Mouse (Mus musculus): ENCODE measurements at regions not wholly inside any gene's neighbourhood (a gene's known extent, or its start where the extent isn't known, plus 50 kb on each side); places are given as distances from the start of the nearest gene placed in this dataset.

GRCm38 (mm10) chr17:52062096-52062665 is 229.1 kb upstream of the Satb1 start:
- H3K27ac ChIP-seq (ENCODE audit: low read depth, low read length) = no peak overlapping the region
- H3K36me3 ChIP-seq (ENCODE audit: insufficient read depth) = no peaks in the 10 kb centered on the region
- DNase-seq = no peak
- no peak overlapping the region for H3K4me3 ChIP-seq (ENCODE audit: low read depth, low read length)
- no peak overlapping the region for H3K9ac ChIP-seq
- no peak for TF ChIP-seq CTCF (IDR thresholded peaks at IDR 0.05; ENCODE audit: low read depth)
- 82% methylated on average over 11 of the region's 11 CpGs for WGBS
- no peak overlapping the region for H3K4me2 ChIP-seq (ENCODE audit: low read depth)
- H3K27me3 ChIP-seq (ENCODE audit: insufficient read depth, low read length) = no peaks in the 10 kb centered on the region
- ATAC-seq = no peak
- no peaks in the 10 kb centered on the region for H3K9me3 ChIP-seq (ENCODE audit: low read length)
- no peaks in the 10 kb centered on the region for H3K4me1 ChIP-seq (ENCODE audit: insufficient read depth)

DNA sequence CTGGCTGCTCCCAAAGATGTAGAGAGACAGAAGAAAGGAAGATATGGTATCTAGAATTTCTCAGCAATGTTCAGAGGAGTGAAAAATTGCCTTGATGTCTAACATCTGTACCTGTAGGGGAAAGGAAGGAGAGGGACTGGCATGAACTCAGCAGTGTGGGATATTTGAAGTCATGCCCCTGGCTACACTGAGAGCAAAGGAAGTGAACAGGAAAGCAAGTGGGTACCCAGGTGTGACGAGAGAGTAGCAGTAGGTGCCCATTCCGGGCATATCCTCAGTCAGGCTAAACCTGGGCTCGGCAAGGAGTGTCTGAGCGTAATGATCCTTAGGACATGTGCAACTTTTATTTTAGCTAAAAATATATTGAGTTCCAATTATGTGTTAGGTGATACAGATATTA is 203.4 kb upstream of the Satb1 start:
- Histone ChIP-seq H3K4me3 (ENCODE audit: low read depth, low read length) (no peak overlapping the region), H3K9me3 (ENCODE audit: low read length) (no peaks in the 10 kb centered on the region), H3K36me3 (ENCODE audit: insufficient read depth) (no peaks in the 10 kb centered on the region), H3K4me2 (ENCODE audit: low read depth) (no peak overlapping the region), H3K4me1 (ENCODE audit: insufficient read depth) (no peaks in the 10 kb centered on the region), H3K27me3 (ENCODE audit: insufficient read depth, low read length) (no peaks in the 10 kb centered on the region), H3K9ac (no peak overlapping the region), H3K27ac (ENCODE audit: low read depth, low read length) (no peak overlapping the region)
- TF ChIP-seq CTCF (IDR thresholded peaks at IDR 0.05; ENCODE audit: low read depth) = no peak
- DNase-seq (no peak), ATAC-seq (no peak)
- 90% methylated on average over 4 of the region's 4 CpGs for WGBS

GRCm38 (mm10) chr17:52031079-52031478 is 198.0 kb upstream of the Satb1 start:
- WGBS = 96% methylated on average over 8 of the region's 8 CpGs
- Histone ChIP-seq H3K27me3 (ENCODE audit: insufficient read depth, low read length) (no peaks in the 10 kb centered on the region), H3K4me3 (ENCODE audit: low read depth, low read length) (no peak overlapping the region), H3K27ac (ENCODE audit: low read depth, low read length) (no peak overlapping the region), H3K36me3 (ENCODE audit: insufficient read depth) (no peaks in the 10 kb centered on the region), H3K4me1 (ENCODE audit: insufficient read depth) (no peaks in the 10 kb centered on the region), H3K9ac (no peak overlapping the region), H3K9me3 (ENCODE audit: low read length) (no peaks in the 10 kb centered on the region), H3K4me2 (ENCODE audit: low read depth) (no peak overlapping the region)
- ATAC-seq (no peak), DNase-seq (no peak)
- no peak for TF ChIP-seq CTCF (IDR thresholded peaks at IDR 0.05; ENCODE audit: low read depth)

GRCm38 (mm10) chr17:51986920-51987319 is 153.8 kb upstream of the Satb1 start:
- Histone ChIP-seq H3K9me3 (ENCODE audit: low read length) (no peaks in the 10 kb centered on the region), H3K4me3 (ENCODE audit: low read depth, low read length) (no peak overlapping the region), H3K27me3 (ENCODE audit: insufficient read depth, low read length) (no peaks in the 10 kb centered on the region), H3K4me2 (ENCODE audit: low read depth) (no peak overlapping the region), H3K4me1 (ENCODE audit: insufficient read depth) (no peaks in the 10 kb centered on the region), H3K27ac (ENCODE audit: low read depth, low read length) (no peak overlapping the region), H3K36me3 (ENCODE audit: insufficient read depth) (no peaks in the 10 kb centered on the region), H3K9ac (no peak overlapping the region)
- no peak for TF ChIP-seq CTCF (IDR thresholded peaks at IDR 0.05; ENCODE audit: low read depth)
- WGBS = 38% methylated on average over 8 of the region's 8 CpGs
- DNase-seq = no peak
- ATAC-seq = no peak

DNA sequence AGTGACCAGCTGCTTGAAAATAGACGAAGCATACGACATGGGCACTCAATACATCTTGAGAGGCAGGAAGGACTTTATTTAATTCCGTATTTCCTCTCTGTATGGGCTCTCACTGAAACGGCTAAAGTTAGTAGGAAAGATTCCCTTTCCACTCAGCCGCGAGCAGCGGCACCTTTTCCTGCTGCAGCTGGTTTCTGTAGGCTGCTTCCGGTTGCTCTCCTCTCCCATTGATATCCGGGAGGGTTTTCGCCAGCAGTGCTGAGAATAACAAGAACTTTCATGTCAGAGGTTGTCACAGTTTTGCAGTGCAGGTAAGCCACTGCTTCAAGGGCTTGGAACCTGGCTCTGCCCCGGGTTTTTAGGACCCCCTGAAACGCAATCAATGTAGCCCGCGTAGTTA is 153.1 kb upstream of the Satb1 start:
- H3K9me3 ChIP-seq (ENCODE audit: low read length) = no peaks in the 10 kb centered on the region
- no peaks in the 10 kb centered on the region for H3K27me3 ChIP-seq (ENCODE audit: insufficient read depth, low read length)
- ATAC-seq (peak; percentile 36), DNase-seq (no peak)
- no peak for TF ChIP-seq CTCF (IDR thresholded peaks at IDR 0.05; ENCODE audit: low read depth)
- no peaks in the 10 kb centered on the region for H3K4me1 ChIP-seq (ENCODE audit: insufficient read depth)
- WGBS = 69% methylated on average over 14 of the region's 14 CpGs
- H3K36me3 ChIP-seq (ENCODE audit: insufficient read depth) = no peaks in the 10 kb centered on the region
- no peak overlapping the region for H3K27ac ChIP-seq (ENCODE audit: low read depth, low read length)
- H3K9ac ChIP-seq = no peak overlapping the region
- no peak overlapping the region for H3K4me3 ChIP-seq (ENCODE audit: low read depth, low read length)
- H3K4me2 ChIP-seq (ENCODE audit: low read depth) = no peak overlapping the region

GRCm38 (mm10) chr17:51979126-51979525 is 146.0 kb upstream of the Satb1 start:
- no peak overlapping the region for H3K4me3 ChIP-seq (ENCODE audit: low read depth, low read length)
- no peak for ATAC-seq
- H3K9me3 ChIP-seq (ENCODE audit: low read length) = no peaks in the 10 kb centered on the region
- H3K4me1 ChIP-seq (ENCODE audit: insufficient read depth) = no peaks in the 10 kb centered on the region
- H3K27me3 ChIP-seq (ENCODE audit: insufficient read depth, low read length) = no peaks in the 10 kb centered on the region
- no peaks in the 10 kb centered on the region for H3K36me3 ChIP-seq (ENCODE audit: insufficient read depth)
- DNase-seq = no peak
- no peak for TF ChIP-seq CTCF (IDR thresholded peaks at IDR 0.05; ENCODE audit: low read depth)
- H3K9ac ChIP-seq = no peak overlapping the region
- WGBS = 83% methylated on average over 2 of the region's 2 CpGs
- no peak overlapping the region for H3K27ac ChIP-seq (ENCODE audit: low read depth, low read length)
- no peak overlapping the region for H3K4me2 ChIP-seq (ENCODE audit: low read depth)

- Histone ChIP-seq H3K9ac (no peak overlapping the region), H3K9me3 (ENCODE audit: low read length) (no peaks in the 10 kb centered on the region)
Observed at GRCm38 (mm10) chr17:51971444-51971843, 138.4 kb upstream of the Satb1 start.

More at GRCm38 (mm10) chr17:51971444-51971843, 138.4 kb upstream of the Satb1 start:
- TF ChIP-seq CTCF (IDR thresholded peaks at IDR 0.05; ENCODE audit: low read depth) = peak; percentile 50
- Histone ChIP-seq H3K4me2 (ENCODE audit: low read depth) (no peak overlapping the region), H3K27me3 (ENCODE audit: insufficient read depth, low read length) (no peaks in the 10 kb centered on the region), H3K27ac (ENCODE audit: low read depth, low read length) (no peak overlapping the region), H3K4me3 (ENCODE audit: low read depth, low read length) (no peak overlapping the region), H3K4me1 (ENCODE audit: insufficient read depth) (no peaks in the 10 kb centered on the region), H3K36me3 (ENCODE audit: insufficient read depth) (no peaks in the 10 kb centered on the region)
- DNase-seq = no peak
- no peak for ATAC-seq
- WGBS = 46% methylated on average over 3 of the region's 3 CpGs

Measured in forebrain, postnatal 0 days (tissue).